Mouse (Mus musculus): ENCODE measurements around the gene Pigm. TPM values are rescaled to one million over a fixed set of nuclear protein-coding genes. Genes with fewer than 3 reads are reported as not detected.
A peak's percentile ranks its signal among the peaks of the same experiment; 100 is the strongest.

The Pigm gene
- total and polyA plus RNA-seq, 2 experiments from 2014 or later: 2.3 to 14.5 TPM

GRCm38 (mm10) chr1:172392643-172393170, 16.4 kb downstream of the Pigm start:
- 64% methylated on average over 2 of the region's 2 CpGs for WGBS
- Histone ChIP-seq H3K4me3 (ENCODE audit: low read depth, low read length) (no peak overlapping the region), H3K27me3 (ENCODE audit: insufficient read depth, low read length) (no peaks in the 10 kb centered on the region), H3K4me1 (ENCODE audit: insufficient read depth) (0 out of 2 replicates have a peak, but pooled peaks cover 8% of the 10 kb centered on the region), H3K4me2 (ENCODE audit: low read depth) (no peak overlapping the region), H3K36me3 (ENCODE audit: insufficient read depth) (no peaks in the 10 kb centered on the region), H3K9ac (no peak overlapping the region), H3K27ac (ENCODE audit: low read depth, low read length) (no peak overlapping the region), H3K9me3 (ENCODE audit: low read length) (no peaks in the 10 kb centered on the region)
- ATAC-seq (no peak), DNase-seq (no peak)
- TF ChIP-seq CTCF (IDR thresholded peaks at IDR 0.05; ENCODE audit: low read depth): no peak

- Histone ChIP-seq H3K4me1 (ENCODE audit: insufficient read depth) (0 out of 2 replicates have a peak, but pooled peaks cover 8% of the 10 kb centered on the region), H3K27me3 (ENCODE audit: insufficient read depth, low read length) (no peaks in the 10 kb centered on the region), H3K9ac (no peak overlapping the region), H3K27ac (ENCODE audit: low read depth, low read length) (no peak overlapping the region), H3K9me3 (ENCODE audit: low read length) (no peaks in the 10 kb centered on the region), H3K36me3 (ENCODE audit: insufficient read depth) (no peaks in the 10 kb centered on the region), H3K4me2 (ENCODE audit: low read depth) (no peak overlapping the region), H3K4me3 (ENCODE audit: low read depth, low read length) (no peak overlapping the region)
- WGBS: 34% methylated on average over 8 of the region's 8 CpGs
- ATAC-seq (no peak), DNase-seq (peak; percentile 27)
- TF ChIP-seq CTCF (IDR thresholded peaks at IDR 0.05; ENCODE audit: low read depth): no peak
Observed at GRCm38 (mm10) chr1:172393739-172394138, 17.4 kb downstream of the Pigm start.

DNA sequence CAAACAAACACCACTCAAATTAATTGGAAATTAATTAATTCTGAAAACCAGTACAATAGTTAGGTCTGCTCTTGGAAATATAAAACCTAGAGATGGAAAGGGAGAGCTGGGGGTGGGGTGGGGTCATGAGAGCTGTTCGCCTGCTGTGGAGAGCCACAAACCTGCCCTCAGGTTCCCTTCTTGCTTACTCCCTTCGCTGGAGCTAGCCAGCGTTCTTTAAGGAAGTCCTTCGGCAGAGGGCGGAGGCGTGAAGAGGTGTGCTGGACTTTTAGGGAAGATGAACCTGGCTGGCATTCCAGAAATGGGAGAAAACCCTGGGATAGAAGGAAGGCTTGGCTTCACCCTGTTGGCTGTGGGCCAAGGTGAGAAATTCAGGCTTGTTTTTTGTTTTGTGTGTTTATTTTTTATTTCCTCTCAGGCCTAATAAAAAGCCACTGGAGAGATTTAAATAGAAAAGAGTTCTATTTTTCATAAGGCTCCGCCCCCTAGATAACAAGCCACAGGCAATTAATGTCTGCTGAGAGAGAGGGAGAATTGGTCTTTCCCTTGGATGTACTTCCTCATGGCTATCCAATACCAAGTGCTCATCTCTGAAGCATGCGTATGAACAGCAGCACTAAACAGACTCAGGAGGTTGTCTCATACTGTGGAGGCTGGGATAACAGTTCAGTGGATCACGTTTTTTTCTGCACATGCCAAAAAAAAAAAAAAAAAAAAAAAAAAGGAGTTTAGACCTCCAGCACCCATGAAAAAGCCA, 20.8 kb downstream of the Pigm start:
- Histone ChIP-seq H3K9ac (no peak overlapping the region), H3K4me1 (ENCODE audit: insufficient read depth) (0 out of 2 replicates have a peak, but pooled peaks cover 2% of the 10 kb centered on the region), H3K9me3 (ENCODE audit: low read length) (no peaks in the 10 kb centered on the region), H3K36me3 (ENCODE audit: insufficient read depth) (no peaks in the 10 kb centered on the region), H3K27ac (ENCODE audit: low read depth, low read length) (no peak overlapping the region), H3K4me3 (ENCODE audit: low read depth, low read length) (no peak overlapping the region), H3K27me3 (ENCODE audit: insufficient read depth, low read length) (no peaks in the 10 kb centered on the region), H3K4me2 (ENCODE audit: low read depth) (no peak overlapping the region)
- TF ChIP-seq CTCF (IDR thresholded peaks at IDR 0.05; ENCODE audit: low read depth): no peak
- ATAC-seq (no peak), DNase-seq (no peak)
- 61% methylated on average over 9 of the region's 9 CpGs for WGBS

- H3K36me3 ChIP-seq (ENCODE audit: insufficient read depth): no peaks in the 10 kb centered on the region
- TF ChIP-seq CTCF (IDR thresholded peaks at IDR 0.05; ENCODE audit: low read depth): no peak
- H3K4me1 ChIP-seq (ENCODE audit: insufficient read depth): no peaks in the 10 kb centered on the region
- no peak overlapping the region for H3K4me3 ChIP-seq (ENCODE audit: low read depth, low read length)
- no peak for DNase-seq
- no peak overlapping the region for H3K9ac ChIP-seq
- H3K27me3 ChIP-seq (ENCODE audit: insufficient read depth, low read length): no peaks in the 10 kb centered on the region
- H3K27ac ChIP-seq (ENCODE audit: low read depth, low read length): no peak overlapping the region
- H3K9me3 ChIP-seq (ENCODE audit: low read length): no peaks in the 10 kb centered on the region
- H3K4me2 ChIP-seq (ENCODE audit: low read depth): no peak overlapping the region
- ATAC-seq: peak; percentile 16; the same call in 1 of the 2 replicates
- 49% methylated on average over 16 of the region's 16 CpGs for WGBS
Observed at GRCm38 (mm10) chr1:172406077-172406706, 29.8 kb downstream of the Pigm start.

DNA sequence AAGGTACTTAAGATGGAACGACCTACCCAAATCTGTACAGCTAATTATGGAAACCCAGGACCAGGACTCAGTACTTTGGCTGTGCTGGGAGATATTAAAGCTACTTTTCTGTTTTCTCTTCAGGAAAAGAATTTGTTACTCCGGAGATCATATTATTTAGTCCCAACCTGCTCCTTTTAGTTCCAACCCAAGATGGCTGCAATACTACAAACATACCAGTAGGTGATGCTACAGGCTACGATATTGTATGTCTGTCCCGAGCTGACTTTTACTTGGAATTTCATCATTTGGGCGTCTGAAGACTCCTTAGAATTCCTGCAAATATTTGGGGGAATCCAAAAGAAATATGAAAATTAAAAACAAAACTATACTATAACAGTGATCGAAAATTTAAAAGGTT, 32.6 kb downstream of the Pigm start:
- ATAC-seq: peak; percentile 64
- H3K4me2 ChIP-seq (ENCODE audit: low read depth): no peak overlapping the region

GRCm38 (mm10) chr1:172409431-172409830, 33.1 kb downstream of the Pigm start:
- no peak overlapping the region for H3K4me3 ChIP-seq (ENCODE audit: low read depth, low read length)
- ATAC-seq (peak; percentile 5; the same call in 1 of the 2 replicates), DNase-seq (no peak)
- H3K4me1 ChIP-seq (ENCODE audit: insufficient read depth): no peaks in the 10 kb centered on the region
- H3K36me3 ChIP-seq (ENCODE audit: insufficient read depth): no peaks in the 10 kb centered on the region
- no peak overlapping the region for H3K9ac ChIP-seq
- no peak overlapping the region for H3K4me2 ChIP-seq (ENCODE audit: low read depth)
- H3K27ac ChIP-seq (ENCODE audit: low read depth, low read length): no peak overlapping the region
- no peaks in the 10 kb centered on the region for H3K27me3 ChIP-seq (ENCODE audit: insufficient read depth, low read length)
- no peak for TF ChIP-seq CTCF (IDR thresholded peaks at IDR 0.05; ENCODE audit: low read depth)
- H3K9me3 ChIP-seq (ENCODE audit: low read length): no peaks in the 10 kb centered on the region
- 8% methylated on average over 5 of the region's 5 CpGs for WGBS

More for the DNA sequence above, 32.6 kb downstream of the Pigm start:
- H3K9ac ChIP-seq: no peak overlapping the region
- no peak overlapping the region for H3K4me3 ChIP-seq (ENCODE audit: low read depth, low read length)
- no peaks in the 10 kb centered on the region for H3K27me3 ChIP-seq (ENCODE audit: insufficient read depth, low read length)
- no peak overlapping the region for H3K27ac ChIP-seq (ENCODE audit: low read depth, low read length)
- peak; percentile 94 for TF ChIP-seq CTCF (IDR thresholded peaks at IDR 0.05; ENCODE audit: low read depth)
- no peaks in the 10 kb centered on the region for H3K36me3 ChIP-seq (ENCODE audit: insufficient read depth)
- H3K4me1 ChIP-seq (ENCODE audit: insufficient read depth): no peaks in the 10 kb centered on the region
- peak; percentile 80 for DNase-seq
- 9% methylated on average over 6 of the region's 6 CpGs for WGBS
- H3K9me3 ChIP-seq (ENCODE audit: low read length): no peaks in the 10 kb centered on the region

- DNase-seq: peak; percentile 26
- Histone ChIP-seq H3K27me3 (ENCODE audit: insufficient read depth, low read length) (no peaks in the 10 kb centered on the region), H3K36me3 (ENCODE audit: insufficient read depth) (no peaks in the 10 kb centered on the region), H3K4me3 (ENCODE audit: low read depth, low read length) (no peak overlapping the region), H3K9me3 (ENCODE audit: low read length) (no peaks in the 10 kb centered on the region), H3K4me1 (ENCODE audit: insufficient read depth) (no peaks in the 10 kb centered on the region), H3K9ac (no peak overlapping the region), H3K4me2 (ENCODE audit: low read depth) (no peak overlapping the region), H3K27ac (ENCODE audit: low read depth, low read length) (no peak overlapping the region)
- 5% methylated on average over 4 of the region's 4 CpGs for WGBS
- no peak for ATAC-seq
- peak; percentile 63 for TF ChIP-seq CTCF (IDR thresholded peaks at IDR 0.05; ENCODE audit: low read depth)
Observed at GRCm38 (mm10) chr1:172410806-172411205, 34.5 kb downstream of the Pigm start.

All from forebrain, postnatal 0 days (tissue).